Mouse (Mus musculus) monocyte, adult 5-6 weeks (primary cell): ENCODE results near the gene Tmem72. TPM values are rescaled to one million over a fixed set of nuclear protein-coding genes. Genes with fewer than 3 reads are reported as not detected.

Source experiments
- ATAC-seq: fragments of 153-309, 156-312 bp; replicated peaks from 2 replicates; pipeline ENCODE4 v1.8.0; 2017; ENCODE audit warnings: mild to moderate bottlenecking; ENCODE audit not compliant: low TSS enrichment, insufficient number of reproducible peaks, severe bottlenecking, poor library complexity, low FRiP score
- total RNA-seq: library from RNA; stranded (forward); fragments of 200-1000, 200-491, 200-594 nt; gene quantifications from 3 replicates; pipeline ENCODE4 v1.2.3, GENCODE M21; 2017

Gene Tmem72
- total RNA-seq, 1 experiment from 2014 or later, result 0.29 TPM

DNA sequence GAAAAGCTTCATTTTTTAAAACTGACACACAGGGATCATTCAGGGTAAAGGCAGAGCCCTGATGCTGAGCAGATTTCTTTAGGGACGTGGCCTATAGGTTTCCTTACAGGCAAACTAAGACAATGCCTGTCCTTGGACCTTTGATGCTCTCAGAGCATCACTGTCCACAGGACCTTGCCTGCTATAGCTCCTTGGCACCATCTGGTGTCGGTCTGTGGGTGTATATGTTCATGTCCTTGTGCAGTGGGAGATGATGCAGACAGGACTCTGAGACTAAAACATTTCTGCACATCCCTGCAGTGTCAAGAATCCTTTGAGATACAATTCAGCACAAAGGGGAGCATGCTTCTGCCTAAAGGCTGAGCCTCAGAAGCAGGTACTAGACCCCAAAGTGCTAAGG is 19.3 kb downstream of the Tmem72 start:
- peak; percentile 74 for ATAC-seq

DNA sequence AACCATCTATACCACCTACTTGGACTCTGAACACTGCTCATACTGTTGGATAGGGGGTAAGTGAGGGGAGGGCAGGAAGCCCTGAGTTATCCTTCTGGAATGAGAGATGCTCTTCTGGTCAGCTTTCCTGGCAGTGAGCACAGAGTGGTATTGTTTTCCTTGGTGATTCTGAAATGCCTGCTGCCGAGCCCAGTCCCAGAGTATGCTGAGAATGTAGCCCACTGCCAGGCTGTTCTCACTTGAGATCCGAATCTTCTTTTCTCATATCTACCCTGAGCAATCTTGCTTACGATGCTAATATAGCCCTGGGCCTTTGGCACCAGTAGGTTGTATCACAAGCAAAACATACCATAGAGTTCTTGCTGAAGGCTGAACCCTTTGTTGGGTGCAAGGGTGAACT is 22.4 kb downstream of the Tmem72 start:
- no peak for ATAC-seq

DNA sequence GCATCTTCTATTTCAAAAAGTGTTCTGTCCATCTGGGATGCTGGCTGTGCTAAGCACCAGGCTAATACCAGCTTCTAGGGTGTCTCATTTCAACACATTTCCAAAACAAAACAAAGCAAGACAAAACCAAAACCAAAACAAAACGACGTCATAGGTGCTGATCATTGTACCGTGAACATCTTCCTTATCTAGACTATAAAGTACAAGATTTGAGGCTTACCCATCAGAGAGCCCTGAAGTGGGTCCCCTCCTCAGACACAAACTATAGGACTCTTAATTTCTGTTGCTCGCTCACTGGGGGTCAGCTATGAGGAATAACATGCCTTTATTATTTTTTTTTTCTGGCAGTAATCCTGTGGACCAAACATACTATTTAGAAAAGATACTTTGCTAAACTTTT is 23.1 kb downstream of the Tmem72 start:
- 0 out of 2 replicates have a peak, but pooled peaks have one; percentile 42 for ATAC-seq

DNA sequence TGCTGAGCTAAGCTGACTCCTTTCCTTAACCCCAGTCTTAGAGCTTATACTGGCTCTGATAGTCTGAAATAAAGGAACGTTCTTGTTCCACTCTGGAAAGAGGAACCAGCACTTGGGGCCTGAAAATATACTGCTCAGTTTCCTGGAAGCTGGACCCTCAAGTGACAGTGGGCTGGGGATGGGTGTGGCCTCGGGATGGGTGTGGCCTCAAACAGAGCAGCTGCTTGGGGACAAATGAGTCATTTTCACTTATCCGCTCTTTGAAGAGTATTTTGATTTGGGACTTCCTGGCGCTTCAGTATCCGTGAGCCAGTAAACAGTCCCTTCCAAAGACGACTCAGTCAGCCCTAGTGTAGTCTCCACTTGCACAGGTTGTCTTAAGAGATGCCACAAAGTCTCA is 34.4 kb downstream of the Tmem72 start:
- peak; percentile 85 for ATAC-seq

DNA sequence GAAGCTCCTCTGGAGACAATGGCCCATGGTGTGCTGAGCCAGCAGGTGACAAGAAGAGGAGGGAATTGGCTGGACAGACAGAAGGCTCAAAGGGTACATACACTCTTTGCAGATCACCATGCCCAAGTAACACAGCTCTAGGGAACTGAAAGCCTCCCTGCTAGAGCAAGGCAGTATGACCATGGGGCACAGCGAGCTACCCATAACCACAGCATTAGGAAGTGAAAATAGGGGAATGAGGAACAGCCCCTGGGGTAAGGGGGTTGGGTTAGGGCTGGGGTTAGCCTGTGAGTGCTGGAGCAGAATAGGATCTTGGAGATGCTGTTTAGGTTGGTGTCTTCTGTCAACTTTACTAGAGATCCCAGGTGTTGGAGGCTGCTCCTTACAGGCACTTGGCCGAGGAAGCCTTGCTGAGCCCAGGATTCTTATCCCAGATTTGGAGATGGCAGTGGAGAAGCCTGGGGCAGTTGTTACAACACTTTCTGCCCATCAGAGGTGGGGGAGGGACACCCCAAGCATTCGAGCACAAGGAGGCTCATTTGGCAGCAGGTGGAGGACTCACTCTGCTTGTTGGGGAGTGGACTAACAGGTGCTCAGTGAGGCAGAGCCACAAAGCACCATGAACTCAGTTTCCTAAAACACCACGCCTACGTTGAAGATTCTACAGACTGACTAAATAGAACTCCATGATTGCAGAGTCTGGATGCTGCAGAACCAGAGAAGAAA is 37.0 kb downstream of the Tmem72 start:
- peak; percentile 88 for ATAC-seq

DNA sequence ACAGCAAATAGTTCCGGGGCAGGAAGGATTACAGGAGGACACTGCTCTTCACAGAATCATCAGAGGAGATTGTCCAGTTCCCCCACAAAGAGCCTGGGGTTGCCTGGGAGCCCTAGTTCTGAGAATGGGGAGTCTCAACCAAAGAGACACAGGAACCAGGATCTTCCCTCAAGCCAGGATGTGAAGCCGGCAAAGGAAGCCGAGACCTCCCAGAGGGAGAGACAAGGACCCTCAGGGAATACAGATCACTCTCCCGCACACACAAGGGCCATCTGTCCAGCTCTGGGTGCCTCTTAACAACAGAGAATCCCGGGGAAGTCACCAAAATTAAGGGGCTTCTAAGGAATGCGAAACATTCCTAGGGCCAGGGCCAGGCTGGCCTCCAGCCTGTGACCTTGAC is 39.4 kb downstream of the Tmem72 start:
- no peak for ATAC-seq

DNA sequence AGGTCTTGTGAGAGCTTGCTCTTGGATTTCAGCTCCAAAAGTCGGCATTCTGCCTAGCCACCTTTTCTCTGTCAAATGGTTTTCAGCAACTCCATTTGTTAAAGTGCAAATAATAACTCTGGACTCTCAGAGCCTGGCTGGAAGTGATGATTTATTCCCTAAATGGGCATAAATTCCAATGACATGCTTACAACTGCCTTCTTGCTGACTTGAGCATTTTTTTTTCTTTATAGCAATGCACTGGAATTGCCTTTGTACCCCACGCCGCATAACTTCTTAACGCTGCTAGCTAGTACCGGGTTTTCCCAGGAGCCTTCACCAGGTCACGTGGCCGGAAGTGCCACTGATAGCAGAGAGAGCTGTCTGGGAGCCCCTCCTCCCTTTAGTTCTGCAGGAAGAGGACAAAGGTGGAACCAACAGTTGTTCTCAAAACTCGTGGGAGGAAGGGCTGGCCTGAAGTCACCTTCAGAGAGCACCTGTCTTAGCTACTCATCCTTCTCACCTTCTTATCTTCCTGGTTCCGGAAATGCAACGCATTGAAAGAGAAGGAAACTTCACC is 40.3 kb downstream of the Tmem72 start:
- ATAC-seq, result no peak

DNA sequence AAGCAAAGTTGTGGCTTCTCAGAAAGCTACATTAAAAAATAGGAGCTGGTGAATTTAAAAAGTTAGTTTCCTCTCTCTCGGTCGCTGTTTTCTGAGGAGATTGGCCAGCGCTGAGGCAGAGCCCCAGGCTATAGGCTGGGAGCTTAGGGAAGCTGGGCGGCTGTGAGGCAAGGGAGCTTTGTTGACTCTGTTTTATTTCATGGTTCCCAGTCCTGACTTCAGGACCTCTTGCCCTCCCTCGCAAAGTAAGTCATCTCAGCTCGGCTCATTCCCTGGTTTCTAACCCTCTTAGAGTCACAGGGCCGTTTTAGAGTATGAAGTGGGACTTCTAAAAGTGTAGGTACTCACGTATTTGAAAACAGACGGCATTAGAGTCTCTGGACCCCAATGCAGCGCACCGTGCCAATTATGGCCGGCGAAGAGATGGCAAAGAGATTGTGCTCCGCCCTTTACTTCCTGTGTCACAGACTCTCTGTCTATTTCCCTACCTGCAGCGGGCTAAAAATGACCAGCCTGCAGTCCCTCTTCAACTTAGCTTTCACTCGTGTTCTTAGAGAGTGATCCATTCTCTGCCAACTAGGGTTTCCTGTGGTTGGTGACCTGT is 42.3 kb downstream of the Tmem72 start:
- no peak for ATAC-seq

DNA sequence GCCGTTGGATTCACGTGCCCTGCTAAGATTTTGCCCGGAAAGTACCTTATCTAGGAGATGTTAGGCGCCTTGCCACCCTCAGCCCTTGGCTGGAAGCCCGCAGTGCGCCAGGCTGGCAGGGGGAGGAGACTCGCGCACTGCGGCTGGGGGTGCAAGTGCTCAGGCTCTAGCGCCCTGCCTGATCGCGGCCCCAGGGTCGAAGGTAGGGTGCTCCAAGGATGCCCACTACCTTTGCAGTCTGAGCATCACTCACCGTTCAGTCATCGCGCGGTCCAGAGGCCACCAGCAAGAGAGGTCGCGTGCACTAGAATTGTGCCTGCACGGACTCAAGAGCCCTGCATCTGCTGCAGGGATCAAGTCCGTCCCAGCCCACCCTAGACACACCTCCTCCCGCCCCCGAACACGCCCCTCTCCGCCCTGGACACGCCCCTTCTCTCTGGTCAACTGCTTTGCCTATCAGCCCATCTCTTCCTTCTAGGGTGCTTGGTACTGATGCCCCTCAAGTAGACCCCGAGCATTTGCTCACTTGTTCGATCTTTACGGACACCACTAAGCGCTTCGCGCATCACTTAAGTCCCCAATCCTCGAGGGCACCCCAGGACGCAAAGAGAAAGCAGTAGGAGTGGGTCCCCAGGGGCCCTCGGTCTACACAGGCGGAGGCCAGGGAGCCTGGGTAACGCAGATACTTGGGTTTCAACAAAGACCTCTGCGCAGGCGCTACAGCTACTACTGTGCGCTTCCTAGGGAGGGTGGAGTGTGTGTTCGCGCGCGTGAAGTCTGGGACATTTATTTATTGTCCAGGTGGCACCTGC is 43.0 kb downstream of the Tmem72 start, which contains the start of gene Rassf4:
Rassf4 (minus strand) TSS at position 482 of the 812 bp plus-strand sequence.
- peak; percentile 71 for ATAC-seq

DNA sequence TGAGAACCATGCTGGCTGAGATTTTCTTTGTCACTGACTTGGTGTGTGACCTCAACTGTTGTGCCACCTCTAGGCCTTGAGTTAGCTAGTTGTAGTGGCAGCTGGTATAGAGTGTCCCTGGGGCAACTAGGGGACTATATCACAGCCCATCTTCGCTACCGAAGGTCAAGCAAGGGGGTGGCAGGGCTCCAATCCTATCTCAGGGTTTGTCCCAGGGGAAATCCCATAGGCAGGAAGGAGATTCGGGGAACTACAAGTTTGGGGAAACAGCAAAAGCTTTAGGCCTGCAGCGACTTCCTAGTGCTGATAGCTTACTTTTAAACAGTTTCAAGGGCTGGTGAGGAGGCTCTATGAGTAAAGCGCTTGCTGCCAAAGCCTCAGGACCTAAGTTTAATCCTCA is 44.4 kb downstream of the Tmem72 start:
- no peak for ATAC-seq

DNA sequence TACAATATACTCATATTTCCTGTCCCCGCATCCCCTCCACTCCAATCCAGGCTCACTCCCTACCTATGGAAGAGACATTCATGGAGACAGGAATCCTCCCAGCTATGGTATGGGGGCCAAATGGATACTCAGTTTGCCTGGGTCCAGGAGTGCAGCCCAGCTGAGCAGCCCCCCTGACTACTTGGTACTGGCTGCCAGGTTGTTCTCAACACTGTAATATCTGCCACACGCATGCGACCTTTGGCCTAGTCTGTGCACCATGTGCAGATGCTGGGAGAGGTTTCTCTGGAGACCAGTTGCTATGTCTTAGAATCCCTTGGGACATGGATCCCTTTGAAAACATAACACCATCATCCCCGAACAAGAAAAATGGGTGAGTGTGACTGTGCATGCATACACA is 44.9 kb downstream of the Tmem72 start:
- ATAC-seq, result no peak

DNA sequence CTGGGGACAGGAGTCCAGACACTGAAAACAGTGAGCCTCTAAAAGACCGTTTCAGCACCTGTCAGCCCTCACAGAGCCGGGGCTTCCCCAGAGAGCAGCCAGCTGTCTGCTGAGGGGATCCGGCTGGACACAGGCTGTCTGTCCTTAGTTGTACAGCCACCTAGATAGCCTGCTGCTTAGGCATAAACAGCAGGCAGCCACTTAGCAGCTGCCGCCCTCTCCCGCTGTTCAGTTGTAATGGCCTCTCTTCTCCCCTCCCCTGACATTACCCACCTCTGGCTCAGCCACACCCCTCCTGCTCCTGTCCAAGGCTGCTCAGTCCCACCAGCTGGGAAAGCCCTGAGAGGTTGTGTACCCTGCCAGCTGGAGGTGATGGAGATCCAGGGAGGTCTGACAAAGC is 45.7 kb downstream of the Tmem72 start:
- ATAC-seq, result no peak

DNA sequence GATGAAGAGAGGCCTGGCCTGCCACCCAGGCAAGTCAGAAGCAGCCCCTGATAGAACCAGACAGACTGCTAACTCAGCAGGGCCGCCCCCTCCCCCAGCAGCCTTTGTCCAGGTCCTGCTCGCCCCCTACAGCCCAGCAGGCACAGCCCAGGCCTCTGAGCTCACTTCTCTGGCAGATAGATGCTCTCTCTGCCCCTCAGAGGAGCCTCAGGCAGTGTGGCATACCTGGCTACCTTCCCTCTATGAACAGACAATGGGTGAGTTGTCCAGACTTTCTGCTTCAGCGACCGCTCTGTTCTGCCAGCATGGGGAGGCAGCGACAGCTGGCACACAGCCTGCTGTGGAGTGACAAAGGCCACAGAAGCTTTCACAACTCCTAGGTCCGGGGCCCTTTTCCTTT is 46.6 kb downstream of the Tmem72 start:
- no peak for ATAC-seq

DNA sequence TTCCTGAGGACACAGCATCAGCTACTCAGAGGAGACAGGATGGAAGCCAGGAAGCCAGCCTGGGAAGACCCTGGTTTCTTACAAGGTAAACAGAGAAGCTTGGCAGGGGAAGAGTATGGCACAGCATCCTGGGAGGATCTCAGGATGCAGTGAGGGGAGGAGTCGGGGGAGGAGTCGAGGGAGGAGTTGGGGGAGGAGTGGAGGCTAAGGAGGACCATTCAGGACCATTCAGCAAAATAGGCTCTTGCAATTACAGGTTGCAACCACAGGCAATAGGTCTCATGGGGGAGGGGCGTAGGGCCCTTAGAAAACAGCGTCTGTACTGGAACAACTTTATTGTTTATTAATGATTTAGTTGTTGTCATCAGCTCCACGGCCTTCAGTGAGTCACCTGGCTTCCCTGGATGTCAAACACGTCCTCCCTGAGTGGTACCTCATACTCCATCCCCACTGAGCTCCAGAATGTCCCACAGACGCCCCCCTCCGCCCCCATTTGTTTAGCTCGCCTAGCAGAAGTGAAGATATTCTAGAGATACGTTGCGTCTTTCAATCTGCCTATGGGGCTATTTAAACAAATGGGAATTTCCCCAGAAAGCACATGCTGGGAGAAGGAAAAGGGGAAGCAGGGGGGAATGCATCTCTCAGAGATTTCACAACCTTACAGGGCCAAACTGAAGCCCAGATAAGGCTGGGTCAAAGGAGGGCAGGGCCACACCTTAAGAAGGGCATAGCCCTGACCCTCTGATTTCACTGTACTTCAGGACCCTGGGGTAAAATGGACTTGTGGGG is 47.8 kb downstream of the Tmem72 start:
- ATAC-seq, result no peak

DNA sequence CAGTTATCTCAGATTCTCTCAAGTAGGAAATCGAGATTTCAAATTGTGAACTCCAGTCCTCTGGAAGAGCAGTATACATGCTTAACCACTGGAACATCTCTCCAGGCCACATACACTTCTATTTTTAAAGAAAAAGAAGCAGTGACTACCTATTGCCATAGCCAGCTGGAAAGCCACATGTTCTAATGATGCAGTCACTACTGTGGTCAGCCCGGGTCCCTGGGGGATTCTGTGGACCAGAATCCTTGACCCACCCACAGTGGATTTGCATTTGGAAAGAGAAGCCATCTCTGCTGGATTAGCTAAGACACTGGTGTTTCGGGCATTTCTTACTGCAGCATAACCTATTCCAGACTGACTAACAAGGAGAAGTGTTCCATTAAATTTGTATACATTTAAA is 49.3 kb downstream of the Tmem72 start:
- ATAC-seq, result no peak

DNA sequence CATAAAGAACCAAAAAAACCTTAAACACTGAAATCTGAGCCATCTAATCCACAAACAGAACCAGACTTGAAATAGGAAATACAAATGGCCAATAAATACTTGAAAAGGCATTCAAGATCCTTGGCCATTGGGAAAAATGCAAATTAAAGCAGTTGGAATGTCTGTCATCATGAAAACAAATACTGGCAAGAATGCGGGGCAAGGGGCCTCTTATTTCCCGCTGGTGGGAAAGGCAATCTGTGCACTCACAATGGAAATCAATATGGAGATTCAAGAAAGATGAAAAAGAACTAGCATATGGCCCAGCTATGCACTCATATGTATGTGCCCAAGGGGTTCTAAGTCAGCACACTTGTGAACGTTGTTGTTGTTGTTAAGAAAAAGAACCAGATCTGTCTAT is 49.8 kb downstream of the Tmem72 start:
- ATAC-seq, result no peak

DNA sequence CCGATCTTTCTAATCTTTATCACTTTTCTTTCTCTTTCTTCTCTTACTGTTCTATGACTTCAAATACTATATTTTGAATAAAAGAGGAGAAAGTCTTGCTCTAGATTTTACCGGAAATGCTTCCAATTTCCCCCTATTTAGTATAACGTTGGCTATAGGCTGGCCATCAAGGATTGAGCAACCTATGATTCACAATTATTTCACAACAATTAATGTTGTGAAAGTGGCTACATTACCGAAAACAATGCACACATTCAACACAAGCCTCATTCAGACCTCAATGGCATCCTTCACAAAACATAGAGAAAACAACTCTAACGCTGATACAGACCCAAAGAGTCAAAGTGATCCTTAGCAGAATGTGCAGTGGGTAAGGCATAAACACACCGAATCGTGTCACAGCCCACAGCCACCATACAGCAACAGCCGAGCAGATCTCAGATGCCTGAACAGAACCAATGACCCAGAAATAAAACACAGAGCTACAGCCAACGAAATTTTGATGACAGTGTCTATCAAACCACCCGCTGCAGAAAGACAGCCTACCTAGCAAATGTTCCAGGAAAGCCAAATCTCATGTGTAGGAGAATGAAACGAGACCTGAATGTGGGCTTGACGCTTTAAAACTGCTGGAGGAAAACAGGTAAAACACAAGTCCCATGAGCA is 50.5 kb downstream of the Tmem72 start:
- 0 out of 2 replicates have a peak, but pooled peaks have one; percentile 20 for ATAC-seq

DNA sequence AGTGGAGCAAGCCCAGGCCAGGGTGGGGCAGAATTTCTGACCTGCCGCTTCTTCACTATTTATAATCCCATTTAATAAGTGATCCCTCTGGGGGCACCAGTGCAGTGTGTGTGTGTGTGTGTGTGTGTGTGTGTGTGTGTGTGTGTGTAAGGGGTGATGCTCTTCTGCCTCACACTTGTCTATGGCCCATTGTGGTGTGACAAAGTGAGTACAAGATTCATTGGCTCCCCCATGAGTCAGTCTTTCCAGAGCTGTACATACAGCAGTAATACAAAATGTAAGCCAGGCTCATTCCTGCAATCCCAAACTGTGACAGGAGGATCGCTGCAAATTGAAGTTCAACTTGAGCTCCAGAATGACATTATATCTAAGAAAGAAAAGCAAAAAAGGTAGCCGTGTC is 51.9 kb downstream of the Tmem72 start:
- no peak for ATAC-seq
